Mouse (Mus musculus) liver, postnatal 0 days (tissue): Measurements from ENCODE around the gene Vmn1r54.
"Not testable (repeated sequence)": the region's sequence is repeated elsewhere in the genome, so short reads cannot be mapped to it uniquely, and the experiment has no call there.

ENCODE experiments used
- CTCF ChIP-seq: sonication (generic); IDR thresholded peaks from 2 replicates; pipeline ENCODE4 v1.5.1; 2016; ENCODE audit warnings: antibody characterized with exemption, low read depth
- EP300 ChIP-seq: IDR thresholded peaks from 2 replicates; pipeline ENCODE4 v1.6.1; 2016; ENCODE audit warnings: antibody characterized with exemption, low read depth, mild to moderate bottlenecking

- not testable (repeated sequence) for TF ChIP-seq EP300, CTCF
These were observed 14.0 kb upstream of the Vmn1r54 start for GRCm38 (mm10) chr6:90232114-90232513.
